ENCODE assay signal across 14 mouse cellular contexts in genomic region chr10:77741924-77742688, GRCm38 (mm10). TPM values are rescaled to one million over a fixed set of nuclear protein-coding genes. Genes with fewer than 3 reads are reported as not detected.
DNase-seq lines count a peak whose midpoint lies in the region; ATAC-seq lines count a peak whose summit lies in the region.
"Not testable (repeated sequence)": the region's sequence is repeated elsewhere in the genome, so short reads cannot be mapped to it uniquely, and the experiment has no call there.
"Had no signal": no experiment of that assay in that cellular context is flagged by ENCODE, and none has a peak within 500 bp of the region (broad histone marks: within the 10 kb centered on the region; RNA-seq: fewer than 3 reads in every experiment).

TSS of gene Gm18596 (minus strand) at chr10:77742638.

- not testable (repeated sequence) for H3K9me3 ChIP-seq in forebrain, embryonic 13.5 days (replicated peaks); hindbrain, embryonic 10.5 days; limb, embryonic 11.5 days (ENCODE audit: control insufficient read depth, low read length); midbrain, embryonic 13.5 days

- H3K27me3 ChIP-seq in forebrain, embryonic 13.5 days; hindbrain, embryonic 10.5 days (ENCODE audit: insufficient read depth, poor library complexity, severe bottlenecking); limb, embryonic 11.5 days (ENCODE audit: control insufficient read depth, insufficient read depth, low read length); midbrain, embryonic 13.5 days: not testable (repeated sequence)

- not testable (repeated sequence) for H3K4me1 ChIP-seq in forebrain, embryonic 13.5 days; midbrain, embryonic 13.5 days (replicated peaks)
- peaks cover 41% of the 10 kb centered on the region for H3K4me1 ChIP-seq in hindbrain, embryonic 10.5 days (replicated peaks)
- H3K4me1 ChIP-seq in limb, embryonic 11.5 days (ENCODE audit: control insufficient read depth, insufficient read depth, low read length): peaks cover 15% of the 10 kb centered on the region

- not testable (repeated sequence) for H3K36me3 ChIP-seq in forebrain, embryonic 13.5 days (ENCODE audit: poor library complexity, severe bottlenecking); hindbrain, embryonic 10.5 days; limb, embryonic 11.5 days (ENCODE audit: control insufficient read depth, insufficient read depth, low read length); midbrain, embryonic 13.5 days

- H3K9ac ChIP-seq in forebrain, embryonic 13.5 days; limb, embryonic 11.5 days (ENCODE audit: low read length); midbrain, embryonic 13.5 days (replicated peaks): not testable (repeated sequence)

- not testable (repeated sequence) for H3K4me3 ChIP-seq in forebrain, embryonic 13.5 days; hindbrain, embryonic 10.5 days; limb, embryonic 11.5 days (ENCODE audit: low read depth, low read length); midbrain, embryonic 13.5 days (replicated peaks)

- H3K27ac ChIP-seq in forebrain, embryonic 13.5 days: peak within 1 kb of the TSS; percentile 19; the same call in 1 of the 2 replicates
- H3K27ac ChIP-seq in hindbrain, embryonic 10.5 days: peak within 1 kb of the TSS; percentile 9
- peak within 1 kb of the TSS; percentile 26; the same call in 1 of the 2 replicates for H3K27ac ChIP-seq in limb, embryonic 11.5 days (replicated peaks; ENCODE audit: low read depth, low read length)
- H3K27ac ChIP-seq in midbrain, embryonic 13.5 days: peak within 1 kb of the TSS; percentile 51; the same call in 1 of the 2 replicates

- not testable (repeated sequence) for ATAC-seq in forebrain, embryonic 13.5 days; limb, embryonic 11.5 days (ENCODE audit: insufficient number of reproducible peaks, low FRiP score, low TSS enrichment, low read depth); midbrain, embryonic 13.5 days

- WGBS in forebrain, embryonic 13.5 days: 42% methylated on average over 5 of the region's 5 CpGs
- 47% methylated on average over 5 of the region's 5 CpGs for WGBS in hindbrain, embryonic 10.5 days
- WGBS in limb, embryonic 11.5 days: 43% methylated on average over 4 of the region's 5 CpGs
- 51% methylated on average over 5 of the region's 5 CpGs for whole genome bisulfite sequencing in midbrain, embryonic 13.5 days

- DNase-seq in cerebellum, adult 11-12 months: peak; percentile 18
- DNase-seq in cerebellum, postnatal 14 days: peak; percentile 47 to 66
- DNase-seq in hindbrain, embryonic 10.5 days (ENCODE audit: low spot score): not testable (repeated sequence)
- peak; percentile 30 for DNase-seq in limb, embryonic 11.5 days (ENCODE audit: low spot score)

- H3K4me2 ChIP-seq in forebrain, embryonic 13.5 days; limb, embryonic 11.5 days (ENCODE audit: low read depth, severe bottlenecking); midbrain, embryonic 13.5 days (replicated peaks): not testable (repeated sequence)

RNA-seq across cellular contexts. Expression of gene Gm18596, which starts in this region (rescaled TPM):
- polyA plus RNA-seq in forebrain, embryonic 13.5 days (2015; fragmentation: Nextera tagmentation; extraction: Ambion mirVana): not detected in 2 replicates
- not detected in 2 replicates for polyA plus RNA-seq in hindbrain, embryonic 10.5 days (2016; fragmentation: Nextera tagmentation; extraction: Ambion mirVana)
- not detected in 2 replicates for polyA plus RNA-seq in limb, embryonic 11.5 days (2014; fragmentation: Nextera tagmentation; extraction: Ambion mirVana)
- polyA plus RNA-seq in midbrain, embryonic 13.5 days (2015; fragmentation: Nextera tagmentation; extraction: Ambion mirVana): not detected in 2 replicates
- polyA plus RNA-seq: C2C12; embryonic facial prominence, embryonic 10.5 days; embryonic facial prominence, embryonic 14.5 days; heart, embryonic 13.5 days; heart, postnatal 0 days; hindbrain, embryonic 12.5 days; hindbrain, postnatal 0 days; intestine, embryonic 14.5 days had no signal

Comparison
In these comparisons a context has a peak if more than half of its experiments do, and no peak if none do; other contexts are left out.
1. Peak in DNase-seq and H3K27ac ChIP-seq in limb, embryonic 11.5 days; RNA of the gene not detected or under 1 TPM.